Mouse (Mus musculus): ENCODE measurements around the gene Foxe3. TPM values are rescaled to one million over a fixed set of nuclear protein-coding genes. Genes with fewer than 3 reads are reported as not detected.
"Not testable (repeated sequence)": the region's sequence is repeated elsewhere in the genome, so short reads cannot be mapped to it uniquely, and the experiment has no call there.

Gene Foxe3
- polyA plus RNA-seq (2015; fragmentation: Nextera tagmentation; extraction: Ambion mirVana) = not detected in 2 replicates

DNA sequence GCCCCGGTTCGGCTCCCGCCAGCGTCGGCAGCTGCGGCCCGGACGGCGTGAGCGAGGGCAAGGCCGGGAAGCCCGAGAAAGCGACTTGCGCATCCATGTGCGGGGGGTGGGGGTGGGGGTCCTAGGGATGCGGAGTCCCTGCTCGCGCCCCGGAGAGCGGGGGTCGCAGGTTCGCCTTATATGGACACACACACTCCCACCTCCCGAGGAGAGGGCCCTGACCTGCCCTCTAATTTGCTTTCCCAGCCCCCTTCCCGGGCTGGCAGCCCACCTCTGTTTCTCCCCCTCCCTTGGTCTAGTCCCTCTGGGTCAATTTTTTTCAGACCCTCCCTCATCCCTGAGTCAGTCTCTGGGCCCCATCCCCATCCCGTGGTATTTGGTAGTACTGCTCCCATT lies at the start of gene Foxe3:
Gene Foxe3, minus strand, starts transcription at position 97 of the 396 bp plus-strand sequence.
- H3K27ac ChIP-seq = no peak within 1 kb of the TSS
- peaks cover 78% of the 10 kb centered on the region for H3K27me3 ChIP-seq (replicated peaks)
- no peaks in the 10 kb centered on the region for H3K9me3 ChIP-seq
- no peak for ATAC-seq (ENCODE audit: insufficient read depth, low FRiP score, low read depth)
- H3K9ac ChIP-seq = no peak within 1 kb of the TSS
- peaks cover 16% of the 10 kb centered on the region for H3K4me1 ChIP-seq
- H3K4me3 ChIP-seq (replicated peaks) = peak within 1 kb of the TSS; percentile 43
- H3K36me3 ChIP-seq = no peaks in the 10 kb centered on the region
- WGBS = 2% methylated on average over 22 of the region's 25 CpGs
- peak within 1 kb of the TSS; percentile 79 for H3K4me2 ChIP-seq

DNA sequence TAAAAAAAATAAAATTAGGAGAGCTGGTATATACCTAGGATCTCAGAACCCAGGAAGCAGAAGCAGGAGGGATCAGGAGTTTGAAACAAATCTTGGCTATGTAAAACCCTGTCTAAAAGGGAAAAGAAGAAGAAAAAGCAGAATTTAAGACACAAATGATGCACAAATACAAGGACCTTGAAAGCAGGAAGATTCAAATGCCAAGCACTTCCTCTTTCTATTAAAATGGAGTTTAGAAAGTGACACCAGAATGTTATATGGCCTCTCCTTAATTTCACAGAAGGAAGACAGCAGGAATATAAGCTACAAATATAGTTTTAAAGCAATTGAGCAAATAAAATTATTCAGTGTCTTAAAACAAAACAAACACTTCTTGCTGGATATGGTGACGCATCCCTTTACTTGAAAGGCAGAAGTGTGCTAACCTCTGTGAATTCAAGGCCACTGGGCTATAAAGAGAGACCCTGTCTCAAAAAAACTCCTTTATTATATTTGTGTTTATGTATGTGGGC lies 47.5 kb upstream of the Foxe3 start:
- Histone ChIP-seq H3K27me3 (replicated peaks) (no peaks in the 10 kb centered on the region), H3K36me3 (no peaks in the 10 kb centered on the region; the same call in 1 of the 2 replicates), H3K9me3 (no peaks in the 10 kb centered on the region), H3K27ac (no peak overlapping the region), H3K4me3 (replicated peaks) (no peak overlapping the region), H3K9ac (no peak overlapping the region), H3K4me1 (no peaks in the 10 kb centered on the region), H3K4me2 (no peak overlapping the region)
- ATAC-seq (ENCODE audit: insufficient read depth, low FRiP score, low read depth) = no peak
- WGBS = 73% methylated on average over 1 of the region's 1 CpGs

DNA sequence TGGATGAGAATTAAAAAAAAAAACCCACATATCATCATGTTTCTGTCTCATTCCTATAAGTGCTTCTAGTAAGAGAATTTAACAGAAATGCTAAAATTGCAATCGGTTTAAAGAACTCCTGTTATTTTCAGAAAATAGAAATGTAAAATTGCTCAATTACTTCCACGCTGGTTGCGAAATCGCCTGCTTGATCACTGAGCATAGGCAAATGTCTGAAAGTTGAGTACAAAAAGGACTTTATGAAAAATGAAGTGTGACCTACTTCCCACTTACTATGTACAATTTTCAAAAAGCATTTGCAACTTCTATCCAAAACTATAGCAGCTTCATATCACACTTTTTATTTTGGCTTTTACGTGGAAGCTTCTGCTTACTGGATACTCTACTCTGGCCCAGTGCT lies 44.9 kb upstream of the Foxe3 start:
- H3K27ac ChIP-seq = no peak overlapping the region
- H3K9ac ChIP-seq = no peak overlapping the region
- H3K36me3 ChIP-seq = peaks cover 11% of the 10 kb centered on the region; the same call in 1 of the 2 replicates
- H3K9me3 ChIP-seq = no peaks in the 10 kb centered on the region
- H3K4me3 ChIP-seq (replicated peaks) = no peak overlapping the region
- H3K4me1 ChIP-seq = no peaks in the 10 kb centered on the region
- WGBS = 92% methylated on average over 5 of the region's 5 CpGs
- no peaks in the 10 kb centered on the region for H3K27me3 ChIP-seq (replicated peaks)
- no peak for ATAC-seq (ENCODE audit: insufficient read depth, low FRiP score, low read depth)
- H3K4me2 ChIP-seq = no peak overlapping the region

DNA sequence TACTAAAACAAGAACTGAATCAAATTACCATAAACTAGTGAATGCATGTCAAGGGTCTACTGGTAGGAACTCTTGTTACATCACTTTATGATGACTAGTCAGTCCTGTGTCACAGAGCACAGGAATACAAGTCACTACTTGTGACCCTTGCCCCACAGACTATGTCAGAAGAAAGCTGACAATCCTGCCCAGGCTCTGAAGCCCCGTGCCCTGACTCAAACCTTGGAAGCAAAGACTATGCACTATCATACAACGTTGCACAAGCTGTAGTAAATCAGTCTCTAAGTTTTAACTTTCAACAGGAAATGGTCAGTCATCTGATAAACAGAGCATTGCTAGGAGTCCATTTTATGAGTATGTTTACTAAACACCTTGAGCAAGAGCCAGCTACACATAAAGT lies 35.1 kb upstream of the Foxe3 start:
- H3K4me3 ChIP-seq (replicated peaks); H3K27me3 ChIP-seq (replicated peaks); H3K9me3 ChIP-seq; H3K9ac ChIP-seq; H3K27ac ChIP-seq; ATAC-seq (ENCODE audit: insufficient read depth, low FRiP score, low read depth); H3K4me1 ChIP-seq; H3K4me2 ChIP-seq: not testable (repeated sequence)
- peaks cover 14% of the 10 kb centered on the region; the same call in 1 of the 2 replicates for H3K36me3 ChIP-seq
- WGBS = 70% methylated on average over 2 of the region's 2 CpGs

DNA sequence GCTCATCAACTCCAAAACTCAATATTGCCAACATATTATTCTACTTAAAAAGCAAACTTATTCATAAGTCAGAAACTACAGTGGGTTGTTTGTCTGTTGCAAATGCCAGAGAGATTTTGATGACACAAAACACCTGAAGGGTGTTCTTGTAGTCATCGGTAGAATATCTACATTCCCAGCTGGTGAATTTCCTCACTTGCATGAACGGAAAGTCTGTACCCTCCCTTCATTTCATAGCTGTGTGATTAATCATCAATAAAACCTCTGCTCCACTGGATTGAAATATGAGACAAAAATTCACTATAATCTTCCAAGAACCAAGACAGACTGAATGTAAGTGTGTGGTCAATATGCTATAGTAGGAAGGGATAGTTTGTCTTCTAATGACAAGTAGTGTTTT lies 33.7 kb upstream of the Foxe3 start:
- Histone ChIP-seq H3K4me1 (no peaks in the 10 kb centered on the region), H3K27me3 (replicated peaks) (no peaks in the 10 kb centered on the region), H3K9me3 (no peaks in the 10 kb centered on the region), H3K4me2 (no peak overlapping the region), H3K27ac (no peak overlapping the region), H3K4me3 (replicated peaks) (no peak overlapping the region), H3K36me3 (0 out of 2 replicates have a peak, but pooled peaks cover 5% of the 10 kb centered on the region), H3K9ac (no peak overlapping the region)
- WGBS = 78% methylated on average over 2 of the region's 2 CpGs
- ATAC-seq (ENCODE audit: insufficient read depth, low FRiP score, low read depth) = no peak

DNA sequence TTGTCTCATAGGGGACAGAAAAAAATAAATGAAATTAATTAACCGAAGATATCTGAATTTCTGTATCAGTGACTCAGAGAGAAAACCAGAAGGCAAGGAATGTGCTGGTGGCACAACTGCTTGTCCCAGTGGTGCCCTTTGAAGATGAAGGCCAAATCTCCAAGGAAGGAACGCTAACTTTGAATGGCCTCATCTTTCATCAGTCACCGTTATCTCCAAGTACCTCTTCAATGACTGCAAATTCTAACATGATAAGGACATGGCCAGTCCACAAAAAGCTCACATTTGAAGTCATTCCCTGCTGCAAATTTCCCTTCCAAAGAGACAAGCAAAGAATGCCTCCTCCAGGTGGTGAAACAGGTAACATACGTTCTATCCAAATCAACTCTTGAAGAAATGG lies 33.0 kb upstream of the Foxe3 start:
- no peak overlapping the region for H3K27ac ChIP-seq
- no peak overlapping the region for H3K4me3 ChIP-seq (replicated peaks)
- H3K9me3 ChIP-seq = no peaks in the 10 kb centered on the region
- H3K4me1 ChIP-seq = no peaks in the 10 kb centered on the region
- 86% methylated on average over 4 of the region's 4 CpGs for WGBS
- H3K9ac ChIP-seq = no peak overlapping the region
- H3K4me2 ChIP-seq = no peak overlapping the region
- 0 out of 2 replicates have a peak, but pooled peaks cover 5% of the 10 kb centered on the region for H3K36me3 ChIP-seq
- no peaks in the 10 kb centered on the region for H3K27me3 ChIP-seq (replicated peaks)
- no peak for ATAC-seq (ENCODE audit: insufficient read depth, low FRiP score, low read depth)

DNA sequence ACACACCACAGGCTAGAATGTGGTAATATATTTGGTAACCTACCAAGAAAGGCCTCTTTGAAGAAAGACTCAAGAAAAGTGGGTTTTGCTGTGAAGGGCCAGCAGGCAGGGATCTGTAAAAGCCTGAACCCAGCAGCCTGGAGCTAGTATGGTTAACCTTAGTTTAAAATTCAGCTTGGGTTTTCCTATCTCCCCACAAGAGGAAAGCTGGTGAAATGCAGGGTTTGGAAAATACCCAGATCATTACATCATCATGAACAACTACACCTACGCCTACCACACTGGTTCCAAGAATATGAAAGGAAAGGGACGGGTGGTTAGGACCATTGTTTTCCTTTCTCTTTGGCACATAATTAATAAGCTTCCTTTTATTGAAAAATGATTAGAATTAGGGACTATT lies 32.4 kb upstream of the Foxe3 start:
- 84% methylated on average over 2 of the region's 2 CpGs for WGBS
- H3K4me3 ChIP-seq (replicated peaks) = no peak overlapping the region
- H3K4me2 ChIP-seq = no peak overlapping the region
- H3K4me1 ChIP-seq = no peaks in the 10 kb centered on the region
- no peaks in the 10 kb centered on the region for H3K9me3 ChIP-seq
- H3K27me3 ChIP-seq (replicated peaks) = no peaks in the 10 kb centered on the region
- no peak overlapping the region for H3K9ac ChIP-seq
- 0 out of 2 replicates have a peak, but pooled peaks cover 5% of the 10 kb centered on the region for H3K36me3 ChIP-seq
- no peak for ATAC-seq (ENCODE audit: insufficient read depth, low FRiP score, low read depth)
- no peak overlapping the region for H3K27ac ChIP-seq

DNA sequence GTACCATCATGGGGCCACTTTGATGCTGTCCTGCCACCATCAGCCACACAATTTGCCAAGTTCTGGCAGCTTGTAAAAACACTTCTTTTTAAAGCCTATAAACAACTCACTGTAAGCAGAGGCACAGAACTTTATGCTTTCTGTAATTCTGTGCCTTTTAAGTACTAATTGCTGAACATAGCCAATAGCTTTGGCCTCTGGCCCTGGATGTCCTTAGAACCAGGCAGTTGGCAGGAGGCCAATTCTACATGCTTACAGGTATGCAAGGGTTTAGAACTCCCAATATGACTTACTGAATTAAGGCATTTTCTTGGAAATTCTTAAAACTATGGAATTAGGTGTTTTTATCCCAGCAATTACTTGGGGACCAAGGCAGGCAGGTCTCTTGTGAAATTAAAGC lies 31.6 kb upstream of the Foxe3 start:
- Histone ChIP-seq H3K4me2 (no peak overlapping the region), H3K27ac (no peak overlapping the region), H3K9me3 (no peaks in the 10 kb centered on the region), H3K9ac (no peak overlapping the region), H3K4me3 (replicated peaks) (no peak overlapping the region), H3K4me1 (no peaks in the 10 kb centered on the region), H3K27me3 (replicated peaks) (no peaks in the 10 kb centered on the region), H3K36me3 (no peaks in the 10 kb centered on the region)
- ATAC-seq (ENCODE audit: insufficient read depth, low FRiP score, low read depth) = no peak

DNA sequence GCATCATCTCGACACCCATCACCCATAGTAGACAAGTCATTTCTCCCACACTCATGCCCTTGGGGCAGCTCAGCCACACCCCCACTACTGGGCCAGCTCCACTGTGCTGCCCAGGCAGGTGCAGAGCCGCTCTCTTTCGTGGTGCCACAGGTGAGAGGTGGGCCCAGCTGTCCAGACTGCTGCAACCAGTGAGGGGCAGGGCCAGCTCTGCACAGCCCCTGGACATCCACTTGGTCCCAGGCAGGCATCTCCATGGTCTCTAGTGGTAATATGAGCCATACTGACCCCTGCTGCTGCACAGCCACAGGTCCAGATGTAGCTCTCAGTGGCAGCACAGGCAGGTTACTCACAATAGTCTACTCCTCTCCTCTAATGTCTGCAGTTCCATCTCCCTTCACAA lies 27.4 kb upstream of the Foxe3 start:
- H3K9ac ChIP-seq = no peak overlapping the region
- ATAC-seq (ENCODE audit: insufficient read depth, low FRiP score, low read depth) = no peak
- H3K4me2 ChIP-seq = no peak overlapping the region
- no peaks in the 10 kb centered on the region for H3K9me3 ChIP-seq
- H3K27me3 ChIP-seq (replicated peaks) = 0 out of 2 replicates have a peak, but pooled peaks cover 5% of the 10 kb centered on the region
- H3K27ac ChIP-seq = no peak overlapping the region
- WGBS = 80% methylated on average over 3 of the region's 3 CpGs
- no peaks in the 10 kb centered on the region for H3K36me3 ChIP-seq
- H3K4me3 ChIP-seq (replicated peaks) = no peak overlapping the region
- no peaks in the 10 kb centered on the region for H3K4me1 ChIP-seq

DNA sequence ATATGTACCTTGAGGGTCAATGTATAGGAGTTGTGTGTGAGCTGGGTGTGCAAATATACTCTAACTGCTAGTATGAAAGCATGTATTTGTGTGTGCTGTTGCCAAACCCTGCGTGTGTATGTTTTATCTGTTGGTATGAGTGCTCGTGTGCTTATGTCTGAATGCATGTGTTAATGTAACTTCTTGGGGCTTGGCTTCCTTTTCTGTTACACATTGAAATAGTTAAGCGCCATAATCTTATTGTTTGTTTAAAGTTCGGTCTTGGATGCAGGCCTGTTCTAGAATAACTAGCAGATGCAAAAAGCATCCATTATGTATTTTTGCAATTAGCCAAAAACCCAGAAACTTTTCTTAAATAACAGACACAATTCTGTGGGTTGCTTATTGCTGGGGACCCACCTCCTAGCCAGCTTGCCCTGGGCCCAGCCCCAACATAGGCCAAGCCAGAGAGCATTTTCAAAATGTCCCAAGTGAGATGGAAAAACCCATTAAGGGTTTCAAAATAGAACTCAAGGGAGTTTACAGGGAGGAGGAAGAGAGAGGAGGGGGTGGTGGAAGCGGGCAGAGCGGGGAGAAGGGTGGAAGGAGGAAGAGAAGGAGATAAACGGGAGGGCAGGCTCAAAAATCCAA lies 22.2 kb upstream of the Foxe3 start:
- no peaks in the 10 kb centered on the region for H3K9me3 ChIP-seq
- no peak overlapping the region for H3K4me2 ChIP-seq
- no peak overlapping the region for H3K4me3 ChIP-seq (replicated peaks)
- H3K27ac ChIP-seq = no peak overlapping the region
- no peaks in the 10 kb centered on the region for H3K4me1 ChIP-seq
- WGBS = 56% methylated on average over 7 of the region's 7 CpGs
- H3K36me3 ChIP-seq = no peaks in the 10 kb centered on the region
- ATAC-seq (ENCODE audit: insufficient read depth, low FRiP score, low read depth) = no peak
- 0 out of 2 replicates have a peak, but pooled peaks cover 5% of the 10 kb centered on the region for H3K27me3 ChIP-seq (replicated peaks)
- H3K9ac ChIP-seq = no peak overlapping the region

DNA sequence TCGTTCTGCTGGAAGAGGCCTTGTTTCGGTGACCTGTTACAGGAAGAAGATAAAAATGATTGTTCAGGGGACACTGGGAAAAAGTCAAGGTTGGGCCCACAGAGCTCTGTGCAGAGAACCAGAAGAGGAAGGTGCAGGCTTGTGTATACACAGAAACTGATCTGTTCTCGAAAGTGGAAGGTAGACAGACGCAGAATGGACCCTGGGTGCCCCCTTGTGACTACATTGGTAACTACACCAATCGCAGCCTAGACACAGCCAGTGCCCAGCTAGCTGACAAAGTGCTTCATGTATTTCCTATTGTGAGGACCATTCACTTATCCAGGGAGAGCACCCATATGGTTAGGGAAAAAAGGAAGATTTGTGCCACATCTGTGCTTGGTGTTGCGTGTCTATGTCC lies 21.6 kb upstream of the Foxe3 start:
- H3K4me3 ChIP-seq (replicated peaks) = no peak overlapping the region
- no peak overlapping the region for H3K9ac ChIP-seq
- H3K4me2 ChIP-seq = no peak overlapping the region
- H3K9me3 ChIP-seq = no peaks in the 10 kb centered on the region
- WGBS = 21% methylated on average over 6 of the region's 6 CpGs
- H3K4me1 ChIP-seq = no peaks in the 10 kb centered on the region
- no peak overlapping the region for H3K27ac ChIP-seq
- peak; percentile 70; the same call in 1 of the 2 replicates for ATAC-seq (ENCODE audit: insufficient read depth, low FRiP score, low read depth)
- H3K36me3 ChIP-seq = no peaks in the 10 kb centered on the region
- H3K27me3 ChIP-seq (replicated peaks) = 0 out of 2 replicates have a peak, but pooled peaks cover 5% of the 10 kb centered on the region

DNA sequence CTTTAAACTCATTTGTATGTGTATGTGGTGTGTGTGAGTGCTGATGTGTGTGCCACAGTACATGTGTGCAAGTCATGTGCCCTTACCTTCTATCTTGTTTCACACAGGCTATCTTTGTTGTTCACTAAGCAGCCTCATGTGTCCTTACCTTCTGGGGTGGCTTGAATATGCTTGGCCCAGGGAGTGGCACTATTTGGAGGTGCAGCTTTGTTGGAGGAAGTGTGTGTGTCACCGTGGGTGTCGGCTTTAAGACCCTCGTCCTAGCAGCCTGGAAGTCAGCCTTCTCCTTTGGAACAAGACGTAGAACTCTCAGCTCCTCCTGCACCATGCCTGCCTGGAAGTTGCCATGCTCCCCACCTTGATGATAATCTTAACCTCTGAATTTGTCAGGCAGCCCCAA lies 20.6 kb upstream of the Foxe3 start:
- H3K9me3 ChIP-seq = no peaks in the 10 kb centered on the region
- no peak for ATAC-seq (ENCODE audit: insufficient read depth, low FRiP score, low read depth)
- H3K27ac ChIP-seq = no peak overlapping the region
- H3K9ac ChIP-seq = no peak overlapping the region
- H3K4me1 ChIP-seq = no peaks in the 10 kb centered on the region
- no peaks in the 10 kb centered on the region for H3K36me3 ChIP-seq
- no peak overlapping the region for H3K4me2 ChIP-seq
- no peak overlapping the region for H3K4me3 ChIP-seq (replicated peaks)
- WGBS = 77% methylated on average over 4 of the region's 4 CpGs
- 0 out of 2 replicates have a peak, but pooled peaks cover 5% of the 10 kb centered on the region for H3K27me3 ChIP-seq (replicated peaks)
